Mouse (Mus musculus) adrenal gland, adult 18-20 months (tissue): ENCODE results near the gene Rabepk. TPM values are rescaled to one million over a fixed set of nuclear protein-coding genes. Genes with fewer than 3 reads are reported as not detected.
"Not testable (repeated sequence)": the region's sequence is repeated elsewhere in the genome, so short reads cannot be mapped to it uniquely, and the experiment has no call there.

ENCODE experiments used
- DNase-seq, 2 experiments: peaks; one replicate each; pipeline ENCODE4 v3.0.0; 2021 to 2022; ENCODE audit warnings: low spot score in 2 of 2
- total RNA-seq, 2 experiments: library from RNA; stranded (reverse); gene quantifications; 1 replicate in 1 of 2; 2 replicates in 1 of 2; pipeline ENCODE4 v1.2.3; 2021

Rabepk gene
- total RNA-seq, 2 experiments from 2014 or later, result 23.9 to 26.7 TPM

GRCm38 (mm10) chr2:34805364-34805950 is 5.7 kb upstream of the Rabepk start:
- DNase-seq, result no peak

GRCm38 (mm10) chr2:34804815-34805214 is 5.1 kb upstream of the Rabepk start:
- DNase-seq, result no peak

GRCm38 (mm10) chr2:34804172-34804571 is 4.5 kb upstream of the Rabepk start:
- no peak for DNase-seq

GRCm38 (mm10) chr2:34803746-34804145 is 4.0 kb upstream of the Rabepk start:
- no peak for DNase-seq

- peak in 1 of 2 experiments; percentile 33 for DNase-seq
Measured at GRCm38 (mm10) chr2:34802565-34803245, 3.0 kb upstream of the Rabepk start.

DNA sequence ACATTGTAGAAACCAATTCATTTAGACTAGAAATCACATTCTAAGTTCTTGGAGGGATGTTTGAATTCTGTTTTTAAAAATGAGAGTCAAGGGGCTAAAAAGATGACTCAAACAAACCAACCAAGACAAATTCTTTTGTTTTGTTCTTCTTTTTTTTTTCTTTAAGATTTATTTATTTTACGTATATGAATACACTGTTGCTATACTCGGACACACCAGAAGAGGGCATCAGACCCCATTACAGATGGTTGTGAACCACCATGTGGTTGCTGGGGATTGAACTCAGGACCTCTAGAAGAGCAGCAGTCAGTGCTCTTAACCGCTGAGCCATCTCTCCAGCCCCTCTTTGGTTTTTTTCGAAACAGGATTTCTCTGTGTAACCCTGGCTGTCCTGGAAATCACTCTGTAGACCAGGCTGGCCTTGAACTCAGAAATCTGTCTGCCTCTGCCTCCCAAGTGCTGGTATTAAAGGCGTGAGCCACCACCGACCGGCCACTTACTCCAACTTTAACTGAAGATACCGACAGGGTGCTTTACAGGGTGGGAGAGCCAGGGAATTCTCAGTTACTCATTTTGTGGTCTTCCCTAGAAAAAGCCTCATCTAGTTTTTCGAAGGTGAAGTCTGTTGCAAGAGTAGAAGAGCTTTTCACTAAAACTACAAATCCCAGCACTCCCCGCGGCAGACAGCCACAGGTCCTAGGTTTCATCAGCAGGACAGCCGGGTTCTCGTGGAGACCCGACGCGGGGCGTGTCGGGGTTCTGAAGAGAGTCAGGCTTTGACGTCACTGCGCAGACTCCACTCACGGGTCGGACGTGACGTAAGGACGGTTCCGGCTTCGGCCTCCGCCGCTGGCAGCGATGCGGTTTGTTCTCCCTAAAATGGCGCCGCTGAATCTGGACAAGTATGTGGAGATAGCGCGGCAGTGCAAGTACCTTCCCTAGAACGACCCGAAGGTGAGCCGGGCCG is 2.1 kb upstream of the Rabepk start:
- DNase-seq, result peak; percentile 90 to 94

- DNase-seq, result no peak
Measured at GRCm38 (mm10) chr2:34800371-34800770, 659 bp upstream of the Rabepk start.

DNA sequence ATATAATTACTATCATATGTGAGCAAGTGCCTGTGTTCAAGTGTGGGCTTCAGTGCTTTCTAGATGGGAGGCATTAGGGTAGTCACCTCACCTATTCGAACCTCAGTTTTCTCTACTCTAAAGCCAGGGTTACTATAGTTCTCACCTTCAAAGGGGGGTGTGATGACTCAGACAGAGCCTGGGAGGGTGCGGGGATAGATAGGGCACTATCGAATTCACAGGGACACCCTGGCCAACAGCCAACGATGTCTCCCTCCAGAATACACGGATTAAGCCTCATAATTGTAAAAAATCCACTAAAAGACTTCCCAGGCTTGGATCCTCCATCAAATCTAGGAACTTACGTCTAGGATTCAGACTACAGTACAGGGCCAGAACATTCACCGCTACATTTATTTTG is 4.3 kb downstream of the Rabepk start:
- DNase-seq, result no peak

DNA sequence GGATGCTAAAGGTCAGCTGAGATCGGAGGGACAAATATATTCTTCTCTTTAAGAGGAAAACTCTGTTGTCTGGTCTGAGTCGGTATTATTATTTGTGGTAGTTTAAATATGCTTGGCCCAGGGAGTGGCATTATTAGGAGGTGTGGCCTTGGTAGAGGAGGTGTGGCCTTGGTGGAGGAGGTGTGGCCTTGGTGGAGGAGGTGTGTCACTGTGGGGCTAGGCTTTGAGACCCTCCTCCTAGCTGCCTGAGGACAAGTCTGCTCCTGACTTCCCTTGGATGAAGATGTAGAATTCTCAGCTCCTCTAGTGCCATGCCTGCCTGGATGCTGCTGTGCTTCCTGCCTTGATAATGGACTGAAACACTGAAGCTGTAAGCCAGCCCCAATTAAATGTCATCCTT is 5.2 kb downstream of the Rabepk start:
- DNase-seq, result no peak

GRCm38 (mm10) chr2:34792543-34792942 is 7.2 kb downstream of the Rabepk start:
- not testable (repeated sequence) for DNase-seq

GRCm38 (mm10) chr2:34790282-34790681 is 9.4 kb downstream of the Rabepk start:
- DNase-seq, result no peak

- peak; percentile 50 to 51 for DNase-seq
Measured at GRCm38 (mm10) chr2:34784085-34784484, 15.6 kb downstream of the Rabepk start.

DNA sequence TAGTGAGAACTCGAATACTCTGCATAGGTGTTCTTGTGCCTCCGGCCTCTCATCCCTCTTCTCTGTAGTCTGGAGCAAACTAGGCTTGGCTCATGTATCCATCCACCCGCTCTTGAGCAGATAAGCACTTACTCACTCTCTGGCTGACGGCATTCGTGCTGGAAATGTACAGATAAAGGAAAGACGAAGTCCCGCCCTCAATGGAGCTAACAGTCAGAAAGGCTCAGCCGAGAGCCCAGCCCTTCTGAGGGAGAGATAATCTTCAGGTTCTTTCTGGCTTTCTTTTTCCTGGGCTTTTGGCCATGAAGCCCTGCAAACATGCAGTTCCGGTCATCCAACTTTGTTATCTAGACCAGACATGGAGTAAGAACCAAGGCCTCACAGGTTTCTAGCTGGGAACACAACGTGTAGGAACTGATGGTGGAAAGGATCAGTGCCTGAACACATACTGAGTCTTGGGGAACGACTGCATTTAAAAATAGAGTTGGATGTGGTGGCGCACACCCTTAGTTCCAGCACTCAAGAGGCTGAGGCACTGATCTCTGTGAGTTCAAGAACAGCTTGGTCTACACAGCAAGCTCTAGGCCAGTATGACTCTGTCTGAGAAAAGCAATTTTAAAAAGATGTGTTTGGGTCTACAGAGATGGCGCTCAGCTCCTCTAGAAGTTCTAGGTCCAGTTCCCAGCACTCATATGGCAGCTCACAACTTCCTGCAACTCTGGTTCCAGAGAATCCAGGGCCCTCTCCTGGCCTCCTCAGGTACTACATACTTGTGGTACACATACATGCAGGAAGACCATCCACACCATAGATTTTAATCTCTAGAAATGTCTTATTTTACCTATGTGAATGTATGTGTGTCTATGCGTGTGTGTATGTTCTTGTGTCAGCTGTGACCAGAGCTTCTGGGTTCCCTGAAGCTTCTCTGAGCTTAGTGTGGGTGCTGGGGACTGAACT is 16.4 kb downstream of the Rabepk start:
- no peak for DNase-seq

GRCm38 (mm10) chr2:34777237-34777868 is 22.4 kb downstream of the Rabepk start:
- DNase-seq, result no peak

DNA sequence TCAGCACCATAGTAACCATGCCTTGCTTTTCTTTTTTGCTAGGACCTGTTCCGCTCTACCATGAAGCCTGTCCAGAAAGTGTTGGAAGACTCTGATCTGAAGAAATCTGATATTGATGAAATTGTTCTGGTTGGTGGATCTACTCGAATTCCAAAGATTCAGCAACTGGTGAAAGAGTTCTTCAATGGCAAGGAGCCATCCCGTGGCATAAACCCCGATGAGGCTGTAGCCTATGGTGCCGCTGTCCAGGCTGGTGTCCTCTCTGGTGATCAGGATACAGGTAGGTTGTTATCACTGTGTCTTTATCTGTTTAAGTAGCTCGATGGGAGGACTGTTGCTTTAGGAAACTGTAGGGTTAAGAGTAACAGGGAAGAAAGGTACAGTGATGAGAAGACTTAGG is 25.2 kb downstream of the Rabepk start:
- DNase-seq, result no peak

- no peak for DNase-seq
Measured at GRCm38 (mm10) chr2:34773673-34774072, 26.0 kb downstream of the Rabepk start.

- no peak for DNase-seq
Measured at GRCm38 (mm10) chr2:34772252-34773235, 27.2 kb downstream of the Rabepk start.

GRCm38 (mm10) chr2:34771368-34772226 is 28.1 kb downstream of the Rabepk start, which contains the start of gene Hspa5:
Gene Hspa5 (plus strand): TSS chr2:34771970.
- peak; percentile 96 to 97 for DNase-seq
